Mouse (Mus musculus): ENCODE measurements around the gene Usp17lc. TPM values are rescaled to one million over a fixed set of nuclear protein-coding genes. Genes with fewer than 3 reads are reported as not detected.

Usp17lc gene
- polyA plus RNA-seq, 1 experiment, result 0.13 TPM

GRCm38 (mm10) chr7:103460590-103460989 is 45.7 kb downstream of the Usp17lc start:
- Histone ChIP-seq H3K27me3 (ENCODE audit: control insufficient read depth, insufficient read depth, low read length) (no peaks in the 10 kb centered on the region), H3K4me1 (replicated peaks; ENCODE audit: control insufficient read depth, insufficient read depth, low read length) (no peaks in the 10 kb centered on the region), H3K4me3 (ENCODE audit: control insufficient read depth, insufficient read depth, low read length) (no peak overlapping the region), H3K27ac (ENCODE audit: control insufficient read depth, insufficient read depth, low read length) (no peak overlapping the region), H3K36me3 (ENCODE audit: control insufficient read depth, insufficient read depth, low read length) (no peaks in the 10 kb centered on the region)
- no peak for DNase-seq
- WGBS, result 96% methylated on average over 5 of the region's 5 CpGs
- TF ChIP-seq POLR2A (IDR thresholded peaks at IDR 0.05; ENCODE audit: control insufficient read depth, extremely low read depth, insufficient read depth, low read length, poor library complexity) (no peak), CTCF (IDR thresholded peaks at IDR 0.05; ENCODE audit: borderline replicate concordance, control insufficient read depth, extremely low read depth, insufficient read depth, low read length, poor library complexity) (no peak)

Other genes starting within 250 kb of the Usp17lc start
- not detected in 2 replicates for gene Olfr591, start 236.7 kb upstream of the Usp17lc start, polyA plus RNA-seq (2012; rRNA removed)
- not detected in 2 replicates for gene Olfr592, start 230.3 kb upstream of the Usp17lc start, polyA plus RNA-seq (2012; rRNA removed)
- not detected in 2 replicates for gene Olfr593, start 203.2 kb upstream of the Usp17lc start, polyA plus RNA-seq (2012; rRNA removed)
- gene Olfr594, start 198.1 kb upstream of the Usp17lc start, polyA plus RNA-seq (2012; rRNA removed), result not detected in 2 replicates
- not detected in 2 replicates for gene Usp17ld, start 162.6 kb upstream of the Usp17lc start, polyA plus RNA-seq (2012; rRNA removed)
- not detected in 2 replicates for gene Olfr596, start 109.4 kb upstream of the Usp17lc start, polyA plus RNA-seq (2012; rRNA removed)
- gene Olfr597, start 98.8 kb upstream of the Usp17lc start, polyA plus RNA-seq (2012; rRNA removed), result not detected in 2 replicates
- not detected in 2 replicates for gene Olfr598, start 91.5 kb upstream of the Usp17lc start, polyA plus RNA-seq (2012; rRNA removed)
- gene Olfr599, start 79.2 kb upstream of the Usp17lc start, polyA plus RNA-seq (2012; rRNA removed), result not detected in 2 replicates
- gene Olfr600, start 65.4 kb upstream of the Usp17lc start, polyA plus RNA-seq (2012; rRNA removed), result not detected in 2 replicates
- not detected in 2 replicates for gene Olfr601, start 52.4 kb upstream of the Usp17lc start, polyA plus RNA-seq (2012; rRNA removed)
- gene Olfr603, start 28.9 kb upstream of the Usp17lc start, polyA plus RNA-seq (2012; rRNA removed), result not detected in 2 replicates
- gene Olfr605, start 30.4 kb downstream of the Usp17lc start, polyA plus RNA-seq (2012; rRNA removed), result not detected in 2 replicates
- gene Olfr606, start 34.0 kb downstream of the Usp17lc start, polyA plus RNA-seq (2012; rRNA removed), result not detected in 2 replicates
- not detected in 2 replicates for gene Olfr607, start 49.1 kb downstream of the Usp17lc start, polyA plus RNA-seq (2012; rRNA removed)
- not detected in 2 replicates for gene Olfr608, start 54.8 kb downstream of the Usp17lc start, polyA plus RNA-seq (2012; rRNA removed)
- not detected in 2 replicates for gene Olfr609, start 83.0 kb downstream of the Usp17lc start, polyA plus RNA-seq (2012; rRNA removed)
- not detected in 2 replicates for gene Olfr610, start 97.0 kb downstream of the Usp17lc start, polyA plus RNA-seq (2012; rRNA removed)
- not detected in 2 replicates for gene Olfr611, start 105.8 kb downstream of the Usp17lc start, polyA plus RNA-seq (2012; rRNA removed)
- gene Olfr612, start 127.6 kb downstream of the Usp17lc start, polyA plus RNA-seq (2012; rRNA removed), result not detected in 2 replicates
- not detected in 2 replicates for gene Olfr613, start 133.0 kb downstream of the Usp17lc start, polyA plus RNA-seq (2012; rRNA removed)
- not detected in 2 replicates for gene Olfr615, start 141.0 kb downstream of the Usp17lc start, polyA plus RNA-seq (2012; rRNA removed)
- not detected in 2 replicates for gene Olfr616, start 154.1 kb downstream of the Usp17lc start, polyA plus RNA-seq (2012; rRNA removed)
- not detected in 2 replicates for gene Olfr617, start 158.0 kb downstream of the Usp17lc start, polyA plus RNA-seq (2012; rRNA removed)
- gene Olfr618, start 175.0 kb downstream of the Usp17lc start, polyA plus RNA-seq (2012; rRNA removed), result not detected in 2 replicates
- gene Olfr619, start 185.5 kb downstream of the Usp17lc start, polyA plus RNA-seq (2012; rRNA removed), result not detected in 2 replicates
- gene Olfr620, start 197.5 kb downstream of the Usp17lc start, polyA plus RNA-seq (2012; rRNA removed), result not detected in 2 replicates
- not detected in 2 replicates for gene Olfr622, start 227.6 kb downstream of the Usp17lc start, polyA plus RNA-seq (2012; rRNA removed)
- not detected in 2 replicates for gene Olfr623, start 248.6 kb downstream of the Usp17lc start, polyA plus RNA-seq (2012; rRNA removed)

Measured in thymus, adult 2 months (tissue).